In the genomic region with DNA sequence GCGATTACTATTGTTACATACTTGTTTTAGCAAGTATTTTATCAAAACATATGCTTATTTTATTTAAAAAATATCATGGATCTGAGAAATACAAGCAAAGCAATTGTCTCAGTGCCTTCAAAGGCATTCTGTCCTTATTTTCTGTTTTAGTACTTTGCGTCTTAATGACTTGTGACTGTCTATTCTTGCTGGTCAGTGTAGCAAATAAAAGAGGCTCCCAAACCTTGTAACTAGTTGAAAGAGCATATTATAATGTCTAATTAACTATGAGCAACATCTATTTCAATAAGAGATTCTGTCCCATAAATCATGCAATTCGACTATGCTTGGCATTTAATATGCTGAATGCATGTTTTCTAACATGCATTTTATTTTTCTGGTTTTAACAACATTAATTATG, we compare ENCODE assay signal across 29 mouse cellular contexts.
"Had no signal": no experiment of that assay in that cellular context is flagged by ENCODE, and none has a peak within 500 bp of the region (broad histone marks: within the 10 kb centered on the region; RNA-seq: fewer than 3 reads in every experiment).

No protein-coding gene starts in this region.

- ATAC-seq: liver, embryonic 12.5 days; lung, postnatal 0 days; midbrain, embryonic 13.5 days; midbrain, embryonic 15.5 days; midbrain, embryonic 16.5 days had no signal

- H3K27ac ChIP-seq: left cerebral cortex, adult 2 months; limb, embryonic 10.5 days; limb, embryonic 12.5 days; limb, embryonic 13.5 days; limb, embryonic 15.5 days; liver, embryonic 12.5 days; liver, embryonic 13.5 days; liver, embryonic 14.5 days; liver, embryonic 15.5 days; lung, embryonic 15.5 days; macrophage; midbrain, embryonic 10.5 days; midbrain, embryonic 12.5 days; midbrain, embryonic 13.5 days; midbrain, embryonic 15.5 days had no signal

- H3K9ac ChIP-seq: limb, embryonic 12.5 days; limb, embryonic 13.5 days; limb, embryonic 15.5 days; liver, embryonic 12.5 days; liver, embryonic 13.5 days; liver, embryonic 14.5 days; liver, embryonic 15.5 days; lung, embryonic 14.5 days; lung, embryonic 15.5 days; midbrain, embryonic 12.5 days; midbrain, embryonic 13.5 days; midbrain, embryonic 15.5 days had no signal

- H3K36me3 ChIP-seq: limb, embryonic 10.5 days; limb, embryonic 12.5 days; limb, embryonic 13.5 days; limb, embryonic 15.5 days; liver, embryonic 12.5 days; liver, embryonic 13.5 days; liver, embryonic 15.5 days; lung, embryonic 15.5 days; midbrain, embryonic 10.5 days; midbrain, embryonic 12.5 days; midbrain, embryonic 13.5 days; midbrain, embryonic 15.5 days had no signal

- DNase-seq: left cerebral cortex, postnatal 4 days; liver; liver, embryonic 13.5 days; lung, adult 18-20 months; lung, adult 2 months; lung, embryonic 14.5 days; lung, postnatal 10 days; lung, postnatal 14 days; lung, postnatal 36 days; lung, postnatal 4 days had no signal

- H3K9me3 ChIP-seq: limb, embryonic 10.5 days; limb, embryonic 12.5 days; limb, embryonic 13.5 days; limb, embryonic 15.5 days; liver, embryonic 12.5 days; liver, embryonic 13.5 days; liver, embryonic 15.5 days; lung, embryonic 15.5 days; midbrain, embryonic 10.5 days; midbrain, embryonic 12.5 days; midbrain, embryonic 13.5 days; midbrain, embryonic 15.5 days had no signal

- H3K4me3 ChIP-seq: left cerebral cortex, adult 2 months; limb, embryonic 10.5 days; limb, embryonic 12.5 days; limb, embryonic 13.5 days; limb, embryonic 15.5 days; liver, embryonic 12.5 days; liver, embryonic 13.5 days; liver, embryonic 15.5 days; lung, embryonic 15.5 days; megakaryocyte, embryonic 14.5 days; midbrain, embryonic 10.5 days; midbrain, embryonic 12.5 days; midbrain, embryonic 13.5 days; midbrain, embryonic 15.5 days; myocyte had no signal

- H3K4me1 ChIP-seq: limb, embryonic 12.5 days; limb, embryonic 13.5 days; limb, embryonic 15.5 days; liver, embryonic 12.5 days; liver, embryonic 13.5 days; liver, embryonic 15.5 days; lung, embryonic 15.5 days; megakaryocyte, embryonic 14.5 days; midbrain, embryonic 12.5 days had no signal

- H3K4me2 ChIP-seq: limb, embryonic 12.5 days; limb, embryonic 13.5 days; limb, embryonic 15.5 days; liver, embryonic 11.5 days; liver, embryonic 12.5 days; liver, embryonic 13.5 days; liver, embryonic 15.5 days; lung, embryonic 14.5 days; lung, embryonic 15.5 days; midbrain, embryonic 12.5 days; midbrain, embryonic 13.5 days; midbrain, embryonic 15.5 days had no signal

- H3K27me3 ChIP-seq: limb, embryonic 12.5 days; limb, embryonic 13.5 days; limb, embryonic 15.5 days; liver, embryonic 12.5 days; liver, embryonic 13.5 days; liver, embryonic 15.5 days; lung, embryonic 15.5 days; megakaryocyte, embryonic 14.5 days; midbrain, embryonic 12.5 days; midbrain, embryonic 13.5 days; midbrain, embryonic 15.5 days had no signal
